Mouse (Mus musculus) kidney, postnatal 25 days (tissue): ENCODE measurements around the gene Sprr2j-ps.

Experiments used
- DNase-seq, 2 experiments: peaks; one replicate each; pipeline ENCODE4 v3.0.0; 2021; ENCODE audit warnings: mixed read lengths in 2 of 2

Sprr2j-ps gene

DNA sequence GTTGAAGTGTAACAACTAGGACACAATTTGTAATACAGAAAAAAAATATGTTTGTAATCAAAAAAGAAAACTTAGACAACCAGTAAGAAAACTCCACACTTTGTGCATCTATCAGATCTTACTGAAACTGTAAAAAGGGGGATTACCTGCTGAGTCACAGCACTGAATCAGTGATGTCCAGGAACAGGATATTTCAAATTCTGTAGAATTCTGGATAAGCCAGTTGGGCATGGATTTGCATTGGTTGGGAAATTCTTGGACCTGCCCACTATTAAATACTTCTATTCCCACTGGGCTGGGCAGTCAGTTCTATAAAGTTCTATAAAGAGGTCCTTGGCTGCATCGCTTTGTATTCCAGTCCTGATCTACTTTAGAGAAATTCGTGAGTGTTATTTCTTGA lies at the start of gene Sprr2j-ps:
Gene Sprr2j-ps, plus strand, starts transcription at position 301 of the 400 bp plus-strand sequence.
- DNase-seq, result no peak

DNA sequence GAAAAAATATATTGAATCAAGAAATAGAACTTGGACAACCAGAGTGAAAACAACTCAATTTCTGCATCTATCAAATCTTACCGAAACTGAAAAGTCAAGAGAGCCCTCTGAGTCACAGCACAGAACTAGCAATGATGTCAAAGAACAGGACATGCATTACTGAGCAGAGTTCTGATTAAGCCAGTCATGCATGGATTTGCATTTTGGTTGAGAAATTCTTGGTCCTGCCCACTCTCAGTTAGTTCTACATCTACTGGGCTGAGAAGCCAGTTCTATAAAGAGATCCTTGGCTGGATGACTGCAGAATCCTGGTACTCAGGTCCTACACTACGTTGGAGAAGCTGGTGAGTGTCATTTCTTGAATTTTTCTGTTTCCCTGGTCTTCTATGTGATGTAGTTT lies 44.3 kb upstream of the Sprr2j-ps start:
- DNase-seq, result no peak

DNA sequence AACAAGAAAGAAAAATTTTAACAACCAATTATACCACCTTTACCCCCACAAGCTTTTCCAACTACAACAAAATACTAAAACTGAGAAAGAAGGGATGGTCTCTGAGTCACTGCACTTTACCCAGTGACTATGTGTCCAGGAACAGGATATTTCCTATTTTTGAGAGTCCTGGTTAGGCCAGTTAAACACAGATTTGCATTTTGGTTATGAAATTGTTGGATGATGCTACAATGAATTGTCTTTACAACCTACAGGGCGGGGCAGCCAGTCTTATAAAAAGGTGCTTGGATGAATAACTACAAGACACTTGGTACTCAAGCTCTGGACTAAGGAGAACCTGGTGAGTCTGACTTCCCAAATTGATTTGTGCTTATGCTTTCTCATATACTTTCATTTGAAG lies 32.5 kb upstream of the Sprr2j-ps start, which contains the start of gene Sprr2h:
Gene Sprr2h, plus strand, starts transcription at position 301 of the 400 bp plus-strand sequence.
- DNase-seq, result no peak

DNA sequence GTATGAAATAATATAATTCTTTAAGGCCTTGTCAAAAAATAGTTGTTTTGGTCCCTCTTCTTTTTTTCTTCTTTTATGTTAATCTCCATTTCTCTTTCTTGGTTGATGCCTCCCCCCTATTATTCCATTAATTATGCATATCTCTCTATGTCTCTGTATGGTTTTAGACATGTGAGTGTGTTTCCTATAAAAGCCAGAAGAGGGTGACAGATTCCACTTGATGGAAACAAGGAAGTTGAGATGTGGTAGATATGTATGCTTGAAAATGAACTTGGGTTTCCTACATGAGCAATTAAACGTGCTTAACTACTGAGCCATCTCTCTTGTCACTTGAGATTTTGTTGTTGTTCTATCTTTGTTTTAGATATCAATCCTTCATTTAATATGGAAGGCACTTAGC lies 23.6 kb upstream of the Sprr2j-ps start:
- DNase-seq, result no peak

DNA sequence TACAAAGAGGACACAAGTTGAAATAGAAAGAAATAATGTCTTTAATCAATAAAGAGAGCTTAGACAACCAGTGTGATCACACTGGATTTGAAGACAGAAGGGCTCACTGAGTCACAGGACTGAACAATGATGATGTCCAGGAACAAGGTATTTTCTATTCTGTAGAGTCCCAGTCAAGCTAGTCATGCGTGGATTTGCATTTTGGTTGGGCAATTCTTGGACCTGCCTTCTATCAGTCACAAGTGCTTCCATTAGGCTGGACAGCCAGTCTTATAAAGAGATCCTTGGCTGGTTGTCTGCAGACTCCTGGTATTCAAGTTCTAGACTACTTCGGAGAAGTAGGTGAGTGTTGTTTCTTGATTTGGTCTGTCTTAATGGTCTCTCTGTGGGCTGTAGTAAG lies 10.2 kb upstream of the Sprr2j-ps start, which contains the start of gene Sprr2i:
Gene Sprr2i, plus strand, starts transcription at position 301 of the 400 bp plus-strand sequence.
- DNase-seq, result no peak

DNA sequence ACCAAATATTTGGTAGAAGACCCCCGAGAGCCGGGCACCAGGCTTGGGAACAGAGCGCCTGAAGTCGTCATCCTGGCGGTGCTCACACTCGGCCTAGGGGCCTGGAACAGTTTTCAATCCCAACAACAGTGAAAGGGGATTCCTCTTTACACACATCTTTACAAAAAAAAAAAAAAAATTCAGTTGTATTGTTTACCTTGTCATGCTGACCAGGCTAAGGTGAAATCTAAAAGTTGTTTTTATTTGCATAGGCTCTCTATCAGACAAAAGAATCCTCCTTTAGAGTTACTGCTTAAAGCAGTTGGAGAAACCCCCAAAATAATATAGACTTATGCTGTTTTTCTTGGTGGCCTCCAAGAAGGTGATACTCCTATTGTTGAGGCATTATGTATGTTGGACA lies 11.4 kb downstream of the Sprr2j-ps start, which contains the start of gene Gm9774:
Gene Gm9774, minus strand, starts transcription at position 101 of the 400 bp plus-strand sequence.
- DNase-seq, result no peak

DNA sequence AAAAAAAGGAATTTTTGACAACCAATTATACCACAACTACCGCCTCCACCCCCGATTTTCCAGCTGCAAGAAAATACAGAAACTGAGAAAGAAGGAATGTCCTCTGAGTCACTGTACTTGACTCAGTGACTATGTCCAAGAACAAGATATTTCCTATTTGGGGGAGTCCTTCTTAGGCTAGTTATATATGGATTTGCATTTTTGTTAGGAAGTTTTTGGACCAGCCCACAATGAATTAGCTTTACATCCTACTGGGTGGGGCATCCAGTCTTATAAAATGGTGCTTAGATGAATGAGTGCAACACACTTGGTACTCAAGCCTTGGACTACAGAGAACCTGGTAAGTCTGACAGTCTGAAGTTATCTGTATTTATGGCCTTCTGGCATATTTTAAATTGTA lies 14.4 kb downstream of the Sprr2j-ps start, which contains the start of gene Sprr2k:
Gene Sprr2k, plus strand, starts transcription at position 301 of the 400 bp plus-strand sequence.
- DNase-seq, result no peak

DNA sequence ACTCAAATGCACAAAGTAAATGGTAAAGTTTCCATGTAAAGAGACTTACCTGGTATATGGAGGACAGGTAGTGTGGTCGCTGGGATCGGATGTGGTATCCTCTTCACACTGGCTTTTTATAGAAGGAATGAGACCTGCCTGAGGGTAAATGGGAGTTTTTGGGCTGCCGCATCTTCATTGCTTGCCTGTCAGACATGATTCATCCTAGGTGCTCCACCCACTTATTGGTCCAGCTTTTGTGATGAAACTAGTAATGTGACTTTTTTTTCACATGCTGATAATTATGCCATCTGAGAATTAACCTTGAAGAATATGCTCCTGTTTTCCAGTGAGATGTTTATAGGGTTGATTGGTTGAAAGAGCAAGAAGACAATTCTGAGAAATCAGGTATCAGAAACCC lies 20.8 kb downstream of the Sprr2j-ps start, which contains the start of gene Sprr1b:
Gene Sprr1b, minus strand, starts transcription at position 101 of the 400 bp plus-strand sequence.
- DNase-seq, result no peak

DNA sequence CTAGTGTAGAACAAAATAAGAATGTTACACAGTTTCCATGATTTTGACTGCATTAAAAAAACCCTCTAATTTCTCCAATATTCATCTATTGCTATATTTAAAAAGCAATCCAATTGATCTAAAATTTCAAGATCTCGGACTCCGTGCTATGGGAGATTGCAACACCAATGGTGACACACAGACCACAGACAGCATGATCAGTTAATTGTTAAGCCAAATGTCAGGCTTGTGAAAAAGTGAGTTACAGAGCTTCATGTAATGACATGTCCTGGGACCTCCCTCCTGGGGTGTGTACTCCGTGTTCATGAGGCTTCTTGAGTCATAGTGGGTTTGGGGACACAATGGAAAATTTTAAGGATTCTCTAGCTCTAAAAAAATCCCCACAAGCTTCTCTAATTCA lies 22.3 kb downstream of the Sprr2j-ps start:
- no peak for DNase-seq

DNA sequence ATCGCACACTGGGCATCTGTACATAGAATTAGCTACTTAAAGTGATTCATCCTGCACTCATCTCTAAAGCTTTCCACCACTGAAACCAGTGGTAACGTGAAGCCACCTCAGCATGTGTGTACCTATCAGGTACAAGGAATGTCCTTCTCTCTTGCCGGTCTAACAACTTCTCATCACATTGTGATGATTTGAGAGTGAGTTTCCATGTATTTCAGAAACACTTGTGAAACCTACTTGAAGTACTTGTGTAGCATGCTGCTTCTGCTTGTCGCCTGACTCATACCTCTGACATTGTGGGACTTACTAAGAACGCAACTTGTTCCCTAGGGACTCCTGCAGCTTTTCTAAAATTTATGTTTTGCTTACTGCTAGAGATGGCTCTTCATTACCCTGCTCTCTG lies 37.3 kb downstream of the Sprr2j-ps start:
- DNase-seq, result no peak

DNA sequence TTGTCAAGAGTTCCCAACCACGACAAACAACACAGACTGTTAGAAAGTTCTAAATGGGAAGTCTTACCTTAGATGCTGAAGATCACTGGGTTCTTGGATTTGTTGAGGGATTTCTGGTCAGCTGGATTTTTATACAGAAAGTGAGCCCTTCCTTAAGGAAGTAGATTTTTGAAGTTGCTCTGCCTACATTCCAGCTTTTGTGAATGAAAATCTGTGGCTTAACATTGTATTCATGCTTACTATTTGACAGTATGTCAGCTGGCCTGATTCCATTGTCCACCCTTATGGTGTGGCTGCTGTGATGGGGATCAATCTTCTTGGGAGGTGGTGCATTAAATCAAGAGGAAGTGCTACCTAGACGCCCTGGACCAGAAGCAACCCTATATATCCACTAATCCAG lies 40.7 kb downstream of the Sprr2j-ps start, which contains the start of gene Sprr3:
Gene Sprr3, minus strand, starts transcription at position 101 of the 400 bp plus-strand sequence.
- DNase-seq, result no peak

DNA sequence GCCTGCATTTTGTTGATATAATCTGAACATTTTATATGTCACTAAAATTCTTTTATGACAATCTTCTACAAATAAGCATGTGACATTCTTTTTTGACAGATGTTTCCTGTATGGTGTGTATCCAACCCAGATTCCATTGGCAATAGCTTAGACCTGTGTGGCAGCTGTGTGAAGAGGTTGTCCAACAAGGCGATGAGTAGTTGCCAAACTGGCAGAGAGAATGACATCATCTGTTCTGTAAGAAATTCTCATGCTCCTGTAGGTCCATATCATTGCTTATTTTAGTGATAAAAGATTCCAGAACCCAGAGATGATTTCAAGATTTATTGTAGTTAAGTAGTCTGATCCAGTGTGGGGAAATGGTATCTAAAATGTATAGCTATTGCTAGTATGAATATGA lies 48.7 kb downstream of the Sprr2j-ps start:
- DNase-seq, result no peak

DNA sequence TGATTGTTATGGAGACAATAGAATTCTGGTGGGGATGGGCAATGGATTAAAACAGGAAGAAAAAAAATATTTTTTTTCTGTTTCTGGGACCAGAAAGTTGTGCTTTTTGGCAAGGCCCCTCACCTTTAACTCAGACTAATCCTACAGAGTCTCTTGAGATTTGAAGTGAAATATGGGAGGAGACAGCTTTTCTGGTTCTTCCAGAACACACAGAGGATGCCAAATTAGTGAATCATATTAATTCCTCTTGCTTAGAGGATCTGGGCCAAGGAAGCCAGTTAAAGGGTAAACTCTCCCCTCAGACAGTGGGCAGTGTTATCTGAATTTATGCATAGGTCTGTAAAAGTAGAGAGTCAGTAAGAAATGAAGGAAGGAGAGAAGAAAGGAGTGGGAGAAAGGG lies 49.5 kb downstream of the Sprr2j-ps start:
- DNase-seq, result no peak
